Mouse (Mus musculus): ENCODE measurements around the gene Ttc1. TPM values are rescaled to one million over a fixed set of nuclear protein-coding genes. Genes with fewer than 3 reads are reported as not detected.

Ttc1 gene
- total and polyA plus RNA-seq, 2 experiments from 2014 or later, result 16.4 to 68.7 TPM

GRCm38 (mm10) chr11:43767749-43768148 lies 19.9 kb upstream of the Ttc1 start:
- WGBS, result 66% methylated on average over 11 of the region's 11 CpGs

GRCm38 (mm10) chr11:43766922-43767648 lies 19.3 kb upstream of the Ttc1 start:
- Histone ChIP-seq H3K36me3 (replicated peaks; ENCODE audit: control insufficient read depth, insufficient read depth, low read length) (no peaks in the 10 kb centered on the region), H3K4me1 (ENCODE audit: control insufficient read depth, insufficient read depth) (no peaks in the 10 kb centered on the region), H3K4me2 (ENCODE audit: low read depth, low read length) (peak overlapping the region; percentile 61), H3K9me3 (replicated peaks; ENCODE audit: control insufficient read depth, low read length) (no peaks in the 10 kb centered on the region), H3K9ac (replicated peaks; ENCODE audit: low read depth, low read length) (no peak overlapping the region), H3K27me3 (ENCODE audit: control insufficient read depth, insufficient read depth, low read length) (no peaks in the 10 kb centered on the region), H3K4me3 (ENCODE audit: low read depth, low read length) (peak overlapping the region; percentile 45), H3K27ac (ENCODE audit: low read depth) (no peak overlapping the region)
- ATAC-seq (ENCODE audit: insufficient read depth, low read depth), result peak; percentile 80
- 6% methylated on average over 37 of the region's 37 CpGs for WGBS
- TF ChIP-seq CTCF (IDR thresholded peaks at IDR 0.05; ENCODE audit: low read depth), result peak; percentile 93
- no peak for TF ChIP-seq EP300 (IDR thresholded peaks at IDR 0.05; ENCODE audit: low read depth)
- DNase-seq (ENCODE audit: low spot score), result peak; percentile 86

More at GRCm38 (mm10) chr11:43767749-43768148, 19.9 kb upstream of the Ttc1 start:
- Histone ChIP-seq H3K9me3 (replicated peaks; ENCODE audit: control insufficient read depth, low read length) (no peaks in the 10 kb centered on the region), H3K36me3 (replicated peaks; ENCODE audit: control insufficient read depth, insufficient read depth, low read length) (no peaks in the 10 kb centered on the region), H3K4me3 (ENCODE audit: low read depth, low read length) (no peak overlapping the region), H3K4me1 (ENCODE audit: control insufficient read depth, insufficient read depth) (no peaks in the 10 kb centered on the region), H3K27me3 (ENCODE audit: control insufficient read depth, insufficient read depth, low read length) (no peaks in the 10 kb centered on the region), H3K9ac (replicated peaks; ENCODE audit: low read depth, low read length) (no peak overlapping the region), H3K27ac (ENCODE audit: low read depth) (no peak overlapping the region), H3K4me2 (ENCODE audit: low read depth, low read length) (peak overlapping the region; percentile 61; the same call in 1 of the 2 replicates)
- TF ChIP-seq CTCF (IDR thresholded peaks at IDR 0.05; ENCODE audit: low read depth) (no peak), EP300 (IDR thresholded peaks at IDR 0.05; ENCODE audit: low read depth) (no peak)
- DNase-seq (ENCODE audit: low spot score), result no peak
- no peak for ATAC-seq (ENCODE audit: insufficient read depth, low read depth)

- H3K9me3 ChIP-seq (replicated peaks; ENCODE audit: control insufficient read depth, low read length), result no peaks in the 10 kb centered on the region
- no peaks in the 10 kb centered on the region for H3K36me3 ChIP-seq (replicated peaks; ENCODE audit: control insufficient read depth, insufficient read depth, low read length)
- H3K9ac ChIP-seq (replicated peaks; ENCODE audit: low read depth, low read length), result no peak overlapping the region
- DNase-seq (ENCODE audit: low spot score) (no peak), ATAC-seq (ENCODE audit: insufficient read depth, low read depth) (no peak)
- 48% methylated on average over 2 of the region's 2 CpGs for WGBS
- H3K4me3 ChIP-seq (ENCODE audit: low read depth, low read length), result no peak overlapping the region
- no peak for TF ChIP-seq CTCF (IDR thresholded peaks at IDR 0.05; ENCODE audit: low read depth)
- TF ChIP-seq EP300 (IDR thresholded peaks at IDR 0.05; ENCODE audit: low read depth), result no peak
- H3K4me1 ChIP-seq (ENCODE audit: control insufficient read depth, insufficient read depth), result no peaks in the 10 kb centered on the region
- H3K27ac ChIP-seq (ENCODE audit: low read depth), result no peak overlapping the region
- H3K27me3 ChIP-seq (ENCODE audit: control insufficient read depth, insufficient read depth, low read length), result no peaks in the 10 kb centered on the region
- no peak overlapping the region for H3K4me2 ChIP-seq (ENCODE audit: low read depth, low read length)
Observed at GRCm38 (mm10) chr11:43758436-43758835, 10.6 kb upstream of the Ttc1 start.

GRCm38 (mm10) chr11:43755411-43755810 lies 7.6 kb upstream of the Ttc1 start:
- no peak overlapping the region for H3K9ac ChIP-seq (replicated peaks; ENCODE audit: low read depth, low read length)
- DNase-seq (ENCODE audit: low spot score) (no peak), ATAC-seq (ENCODE audit: insufficient read depth, low read depth) (no peak)
- no peaks in the 10 kb centered on the region for H3K27me3 ChIP-seq (ENCODE audit: control insufficient read depth, insufficient read depth, low read length)
- H3K4me1 ChIP-seq (ENCODE audit: control insufficient read depth, insufficient read depth), result no peaks in the 10 kb centered on the region
- WGBS, result 69% methylated on average over 5 of the region's 5 CpGs
- no peak overlapping the region for H3K4me3 ChIP-seq (ENCODE audit: low read depth, low read length)
- TF ChIP-seq EP300 (IDR thresholded peaks at IDR 0.05; ENCODE audit: low read depth) (no peak), CTCF (IDR thresholded peaks at IDR 0.05; ENCODE audit: low read depth) (no peak)
- no peak overlapping the region for H3K4me2 ChIP-seq (ENCODE audit: low read depth, low read length)
- no peaks in the 10 kb centered on the region for H3K9me3 ChIP-seq (replicated peaks; ENCODE audit: control insufficient read depth, low read length)
- H3K36me3 ChIP-seq (replicated peaks; ENCODE audit: control insufficient read depth, insufficient read depth, low read length), result no peaks in the 10 kb centered on the region
- no peak overlapping the region for H3K27ac ChIP-seq (ENCODE audit: low read depth)

- no peaks in the 10 kb centered on the region for H3K36me3 ChIP-seq (replicated peaks; ENCODE audit: control insufficient read depth, insufficient read depth, low read length)
- H3K9ac ChIP-seq (replicated peaks; ENCODE audit: low read depth, low read length), result no peak overlapping the region
- no peaks in the 10 kb centered on the region for H3K27me3 ChIP-seq (ENCODE audit: control insufficient read depth, insufficient read depth, low read length)
- DNase-seq (ENCODE audit: low spot score), result no peak
- H3K4me1 ChIP-seq (ENCODE audit: control insufficient read depth, insufficient read depth), result no peaks in the 10 kb centered on the region
- H3K4me2 ChIP-seq (ENCODE audit: low read depth, low read length), result no peak overlapping the region
- no peaks in the 10 kb centered on the region for H3K9me3 ChIP-seq (replicated peaks; ENCODE audit: control insufficient read depth, low read length)
- no peak overlapping the region for H3K27ac ChIP-seq (ENCODE audit: low read depth)
- no peak for ATAC-seq (ENCODE audit: insufficient read depth, low read depth)
- TF ChIP-seq CTCF (IDR thresholded peaks at IDR 0.05; ENCODE audit: low read depth), result no peak
- no peak for TF ChIP-seq EP300 (IDR thresholded peaks at IDR 0.05; ENCODE audit: low read depth)
- H3K4me3 ChIP-seq (ENCODE audit: low read depth, low read length), result no peak overlapping the region
- WGBS, result 32% methylated on average over 1 of the region's 1 CpGs
Observed at GRCm38 (mm10) chr11:43754568-43754967, 6.8 kb upstream of the Ttc1 start.

- H3K4me3 ChIP-seq (ENCODE audit: low read depth, low read length), result no peak overlapping the region
- H3K9ac ChIP-seq (replicated peaks; ENCODE audit: low read depth, low read length), result no peak overlapping the region
- no peaks in the 10 kb centered on the region for H3K9me3 ChIP-seq (replicated peaks; ENCODE audit: control insufficient read depth, low read length)
- no peak overlapping the region for H3K4me2 ChIP-seq (ENCODE audit: low read depth, low read length)
- no peaks in the 10 kb centered on the region for H3K27me3 ChIP-seq (ENCODE audit: control insufficient read depth, insufficient read depth, low read length)
- H3K36me3 ChIP-seq (replicated peaks; ENCODE audit: control insufficient read depth, insufficient read depth, low read length), result no peaks in the 10 kb centered on the region
- no peak overlapping the region for H3K27ac ChIP-seq (ENCODE audit: low read depth)
- DNase-seq (ENCODE audit: low spot score), result no peak
- WGBS, result 64% methylated on average over 2 of the region's 2 CpGs
- no peak for ATAC-seq (ENCODE audit: insufficient read depth, low read depth)
- H3K4me1 ChIP-seq (ENCODE audit: control insufficient read depth, insufficient read depth), result peaks cover 7% of the 10 kb centered on the region; the same call in 1 of the 2 replicates
- TF ChIP-seq EP300 (IDR thresholded peaks at IDR 0.05; ENCODE audit: low read depth) (no peak), CTCF (IDR thresholded peaks at IDR 0.05; ENCODE audit: low read depth) (peak; percentile 14; the same call in 1 of the 2 replicates)
Observed at GRCm38 (mm10) chr11:43751542-43751941, 3.7 kb upstream of the Ttc1 start.

Data from heart, postnatal 0 days (tissue).